Mouse (Mus musculus): Measurements from ENCODE around the gene 4930595D18Rik. TPM values are rescaled to one million over a fixed set of nuclear protein-coding genes. Genes with fewer than 3 reads are reported as not detected.

The 4930595D18Rik gene
- polyA plus RNA-seq (2021): not detected

GRCm38 (mm10) chr12:111184476-111184875 is at the start of gene 4930595D18Rik:
Gene 4930595D18Rik, minus strand, starts transcription at chr12:111184491.
- no peaks in the 10 kb centered on the region for H3K27me3 ChIP-seq
- TF ChIP-seq CTCF (IDR thresholded peaks at IDR 0.05): no peak
- in situ Hi-C loops (cut with MboI; ENCODE audit: low pct_unique_long_range_greater_than_20kb): no loop called here
- ChIA-PET CTCF (no interaction called here), POLR2A (no interaction called here)
- DNase-seq (ENCODE audit: low read depth, low spot score) (no peak), ATAC-seq (no peak)

- no peaks in the 10 kb centered on the region for H3K27me3 ChIP-seq
- no peak for TF ChIP-seq CTCF (IDR thresholded peaks at IDR 0.05)
- no peak for ATAC-seq
- in situ Hi-C loops (cut with MboI; ENCODE audit: low pct_unique_long_range_greater_than_20kb): no loop called here
- CTCF ChIA-PET: interaction anchor here (0.7 to 1.0 kb wide), 2 partner anchors 20 to 22 kb away, joined by 3 read pairs; no protein-coding TSS in a partner anchor
- no peak for DNase-seq (ENCODE audit: low read depth, low spot score)
- POLR2A ChIA-PET: no interaction called here
These were observed 49.5 kb upstream of the 4930595D18Rik start for GRCm38 (mm10) chr12:111233798-111234197.

GRCm38 (mm10) chr12:111230793-111231192 is 46.5 kb upstream of the 4930595D18Rik start:
- in situ Hi-C loops (cut with MboI; ENCODE audit: low pct_unique_long_range_greater_than_20kb): no loop called here
- DNase-seq (ENCODE audit: low read depth, low spot score): no peak
- no peaks in the 10 kb centered on the region for H3K27me3 ChIP-seq
- TF ChIP-seq CTCF (IDR thresholded peaks at IDR 0.05): no peak
- ATAC-seq: no peak
- POLR2A ChIA-PET: no interaction called here
- CTCF ChIA-PET: interaction anchor here (0.7 kb wide), 1 partner anchor 22 kb away, joined by 3 read pairs; no protein-coding TSS in a partner anchor

- ChIA-PET POLR2A (no interaction called here), CTCF (interaction anchor here (1.0 kb wide), 1 partner anchor 12 kb away, joined by 3 read pairs; no protein-coding TSS in a partner anchor)
- ATAC-seq (no peak), DNase-seq (ENCODE audit: low read depth, low spot score) (no peak)
- TF ChIP-seq CTCF (IDR thresholded peaks at IDR 0.05): no peak
- in situ Hi-C loops (cut with MboI; ENCODE audit: low pct_unique_long_range_greater_than_20kb): no loop called here
- no peaks in the 10 kb centered on the region for H3K27me3 ChIP-seq
These were observed 44.2 kb upstream of the 4930595D18Rik start for GRCm38 (mm10) chr12:111228488-111228887.

- DNase-seq (ENCODE audit: low read depth, low spot score) (no peak), ATAC-seq (no peak)
- ChIA-PET POLR2A (no interaction called here), CTCF (interaction anchor here (0.9 to 1.3 kb wide), 2 partner anchors 10 to 11 kb away, joined by 3 read pairs; no protein-coding TSS in a partner anchor)
- no peaks in the 10 kb centered on the region for H3K27me3 ChIP-seq
- in situ Hi-C loops (cut with MboI; ENCODE audit: low pct_unique_long_range_greater_than_20kb): no loop called here
- TF ChIP-seq CTCF (IDR thresholded peaks at IDR 0.05): no peak
These were observed 43.1 kb upstream of the 4930595D18Rik start for GRCm38 (mm10) chr12:111227410-111227809.

- no peak for ATAC-seq
- TF ChIP-seq CTCF (IDR thresholded peaks at IDR 0.05): no peak
- DNase-seq (ENCODE audit: low read depth, low spot score): no peak
- in situ Hi-C loops (cut with MboI; ENCODE audit: low pct_unique_long_range_greater_than_20kb): no loop called here
- ChIA-PET POLR2A (interaction anchor here (0.8 kb wide), 1 partner anchor 11 kb away, joined by 3 read pairs; no protein-coding TSS in a partner anchor), CTCF (no interaction called here)
- H3K27me3 ChIP-seq: no peaks in the 10 kb centered on the region
These were observed 41.0 kb upstream of the 4930595D18Rik start for GRCm38 (mm10) chr12:111225197-111225780.

GRCm38 (mm10) chr12:111218867-111219266 is 34.6 kb upstream of the 4930595D18Rik start:
- CTCF ChIA-PET: interaction anchor here (1.4 kb wide), 1 partner anchor 15 kb away, joined by 4 read pairs; no protein-coding TSS in a partner anchor
- TF ChIP-seq CTCF (IDR thresholded peaks at IDR 0.05): no peak
- H3K27me3 ChIP-seq: no peaks in the 10 kb centered on the region
- DNase-seq (ENCODE audit: low read depth, low spot score): no peak
- in situ Hi-C loops (cut with MboI; ENCODE audit: low pct_unique_long_range_greater_than_20kb): no loop called here
- POLR2A ChIA-PET: no interaction called here
- no peak for ATAC-seq

GRCm38 (mm10) chr12:111211729-111212128 is 27.4 kb upstream of the 4930595D18Rik start:
- POLR2A ChIA-PET: interaction anchor here (1.0 kb wide), 1 partner anchor 12 kb away, joined by 3 read pairs; no protein-coding TSS in a partner anchor
- TF ChIP-seq CTCF (IDR thresholded peaks at IDR 0.05): no peak
- no peaks in the 10 kb centered on the region for H3K27me3 ChIP-seq
- ATAC-seq (no peak), DNase-seq (ENCODE audit: low read depth, low spot score) (no peak)
- CTCF ChIA-PET: interaction anchor here (1.3 kb wide), 1 partner anchor 22 kb away, joined by 3 read pairs; no protein-coding TSS in a partner anchor
- in situ Hi-C loops (cut with MboI; ENCODE audit: low pct_unique_long_range_greater_than_20kb): no loop called here

GRCm38 (mm10) chr12:111207641-111208040 is 23.4 kb upstream of the 4930595D18Rik start:
- POLR2A ChIA-PET: no interaction called here
- no peaks in the 10 kb centered on the region for H3K27me3 ChIP-seq
- TF ChIP-seq CTCF (IDR thresholded peaks at IDR 0.05): no peak
- no peak for DNase-seq (ENCODE audit: low read depth, low spot score)
- in situ Hi-C loops (cut with MboI; ENCODE audit: low pct_unique_long_range_greater_than_20kb): no loop called here
- no peak for ATAC-seq
- CTCF ChIA-PET: no interaction called here

- no peak for TF ChIP-seq CTCF (IDR thresholded peaks at IDR 0.05)
- DNase-seq (ENCODE audit: low read depth, low spot score) (no peak), ATAC-seq (no peak)
- CTCF ChIA-PET: interaction anchor here (0.9 kb wide), 1 partner anchor 16 kb away, joined by 4 read pairs; no protein-coding TSS in a partner anchor
- in situ Hi-C loops (cut with MboI; ENCODE audit: low pct_unique_long_range_greater_than_20kb): no loop called here
- POLR2A ChIA-PET: no interaction called here
- no peaks in the 10 kb centered on the region for H3K27me3 ChIP-seq
These were observed 19.7 kb upstream of the 4930595D18Rik start for GRCm38 (mm10) chr12:111203945-111204344.

- no peaks in the 10 kb centered on the region for H3K27me3 ChIP-seq
- ATAC-seq (no peak), DNase-seq (ENCODE audit: low read depth, low spot score) (no peak)
- TF ChIP-seq CTCF (IDR thresholded peaks at IDR 0.05): no peak
- ChIA-PET CTCF (no interaction called here), POLR2A (no interaction called here)
- in situ Hi-C loops (cut with MboI; ENCODE audit: low pct_unique_long_range_greater_than_20kb): no loop called here
These were observed 18.8 kb upstream of the 4930595D18Rik start for GRCm38 (mm10) chr12:111203076-111203475.
